Mouse (Mus musculus): ENCODE measurements around the gene Hspa1l. TPM values are rescaled to one million over a fixed set of nuclear protein-coding genes. Genes with fewer than 3 reads are reported as not detected.
A peak's percentile ranks its signal among the peaks of the same experiment; 100 is the strongest.

The Hspa1l gene
- polyA plus RNA-seq, 1 experiment: 0.58 TPM

GRCm38 (mm10) chr17:34932287-34932686, 40.2 kb upstream of the Hspa1l start:
- H3K4me3 ChIP-seq (ENCODE audit: insufficient read depth, low read depth, low read length): peak overlapping the region; percentile 67
- peaks cover 6% of the 10 kb centered on the region; the same call in 1 of the 2 replicates for H3K36me3 ChIP-seq (ENCODE audit: control insufficient read depth, insufficient read depth, low read length)
- WGBS: 53% methylated on average over 8 of the region's 8 CpGs
- no peaks in the 10 kb centered on the region for H3K27me3 ChIP-seq (replicated peaks; ENCODE audit: control insufficient read depth, insufficient read depth, low read length)
- DNase-seq: no peak
- H3K27ac ChIP-seq (ENCODE audit: insufficient read depth, low read depth, low read length): peak overlapping the region; percentile 78
- H3K4me1 ChIP-seq (ENCODE audit: control insufficient read depth, insufficient read depth, low read length): no peaks in the 10 kb centered on the region; the same call in 1 of the 2 replicates
- no peak for TF ChIP-seq POLR2A (IDR thresholded peaks at IDR 0.05; ENCODE audit: low read depth, low read length)
- TF ChIP-seq CTCF (conservative IDR thresholded peaks at IDR 0.05; ENCODE audit: insufficient read depth, insufficient read length, low read depth, low read length): no peak

GRCm38 (mm10) chr17:34934031-34934430, 38.5 kb upstream of the Hspa1l start:
- WGBS: 39% methylated on average over 24 of the region's 24 CpGs
- peak; percentile 83 for DNase-seq

DNA sequence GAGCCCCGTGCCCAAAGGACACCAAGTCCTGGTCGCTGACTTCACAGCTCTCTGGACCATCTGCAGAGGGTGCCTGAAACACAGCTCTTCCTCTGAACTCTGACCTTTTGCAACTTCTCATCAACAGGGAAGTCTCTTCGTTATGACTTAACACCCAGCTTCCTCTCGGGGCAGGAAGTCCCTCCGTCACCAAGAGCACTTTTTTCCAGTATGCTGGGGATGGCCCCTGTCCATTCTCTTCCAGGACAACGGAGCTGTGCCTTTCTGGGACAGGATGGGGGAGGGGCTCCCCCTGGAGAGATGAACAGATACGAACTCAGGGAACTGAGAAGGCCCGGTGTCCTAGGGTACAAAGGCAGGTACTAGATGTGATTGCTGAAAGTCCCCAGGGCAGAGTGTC, 37.7 kb upstream of the Hspa1l start:
- Histone ChIP-seq H3K4me1 (ENCODE audit: control insufficient read depth, insufficient read depth, low read length) (peaks cover 5% of the 10 kb centered on the region; the same call in 1 of the 2 replicates), H3K27me3 (replicated peaks; ENCODE audit: control insufficient read depth, insufficient read depth, low read length) (no peaks in the 10 kb centered on the region), H3K27ac (ENCODE audit: insufficient read depth, low read depth, low read length) (peak overlapping the region; percentile 53), H3K36me3 (ENCODE audit: control insufficient read depth, insufficient read depth, low read length) (peaks cover 6% of the 10 kb centered on the region; the same call in 1 of the 2 replicates), H3K4me3 (ENCODE audit: insufficient read depth, low read depth, low read length) (peak overlapping the region; percentile 45)
- peak; percentile 58 for DNase-seq
- no peak for TF ChIP-seq POLR2A (IDR thresholded peaks at IDR 0.05; ENCODE audit: low read depth, low read length)
- TF ChIP-seq CTCF (conservative IDR thresholded peaks at IDR 0.05; ENCODE audit: insufficient read depth, insufficient read length, low read depth, low read length): no peak
- 24% methylated on average over 8 of the region's 8 CpGs for WGBS

More at GRCm38 (mm10) chr17:34934031-34934430, 38.5 kb upstream of the Hspa1l start:
- H3K4me1 ChIP-seq (ENCODE audit: control insufficient read depth, insufficient read depth, low read length): peaks cover 5% of the 10 kb centered on the region; the same call in 1 of the 2 replicates
- peak overlapping the region; percentile 53 for H3K27ac ChIP-seq (ENCODE audit: insufficient read depth, low read depth, low read length)
- TF ChIP-seq POLR2A (IDR thresholded peaks at IDR 0.05; ENCODE audit: low read depth, low read length) (no peak), CTCF (conservative IDR thresholded peaks at IDR 0.05; ENCODE audit: insufficient read depth, insufficient read length, low read depth, low read length) (no peak)
- H3K36me3 ChIP-seq (ENCODE audit: control insufficient read depth, insufficient read depth, low read length): peaks cover 6% of the 10 kb centered on the region; the same call in 1 of the 2 replicates
- no peaks in the 10 kb centered on the region for H3K27me3 ChIP-seq (replicated peaks; ENCODE audit: control insufficient read depth, insufficient read depth, low read length)
- peak overlapping the region; percentile 45 for H3K4me3 ChIP-seq (ENCODE audit: insufficient read depth, low read depth, low read length)

GRCm38 (mm10) chr17:34937960-34938505, 34.5 kb upstream of the Hspa1l start:
- 50% methylated on average over 6 of the region's 6 CpGs for WGBS
- Histone ChIP-seq H3K27me3 (replicated peaks; ENCODE audit: control insufficient read depth, insufficient read depth, low read length) (no peaks in the 10 kb centered on the region), H3K4me1 (ENCODE audit: control insufficient read depth, insufficient read depth, low read length) (peaks cover 11% of the 10 kb centered on the region; the same call in 1 of the 2 replicates), H3K4me3 (ENCODE audit: insufficient read depth, low read depth, low read length) (no peak overlapping the region), H3K27ac (ENCODE audit: insufficient read depth, low read depth, low read length) (peak overlapping the region; percentile 70), H3K36me3 (ENCODE audit: control insufficient read depth, insufficient read depth, low read length) (peaks cover 5% of the 10 kb centered on the region; the same call in 1 of the 2 replicates)
- no peak for TF ChIP-seq POLR2A (IDR thresholded peaks at IDR 0.05; ENCODE audit: low read depth, low read length)
- TF ChIP-seq CTCF (conservative IDR thresholded peaks at IDR 0.05; ENCODE audit: insufficient read depth, insufficient read length, low read depth, low read length): no peak
- peak; percentile 91 for DNase-seq

- peak overlapping the region; percentile 88 for H3K27ac ChIP-seq (ENCODE audit: insufficient read depth, low read depth, low read length)
- H3K4me3 ChIP-seq (ENCODE audit: insufficient read depth, low read depth, low read length): peak overlapping the region; percentile 52
- H3K36me3 ChIP-seq (ENCODE audit: control insufficient read depth, insufficient read depth, low read length): no peaks in the 10 kb centered on the region
- TF ChIP-seq POLR2A (IDR thresholded peaks at IDR 0.05; ENCODE audit: low read depth, low read length) (no peak), CTCF (conservative IDR thresholded peaks at IDR 0.05; ENCODE audit: insufficient read depth, insufficient read length, low read depth, low read length) (no peak)
- DNase-seq: peak; percentile 53
- H3K4me1 ChIP-seq (ENCODE audit: control insufficient read depth, insufficient read depth, low read length): peaks cover 36% of the 10 kb centered on the region
- 11% methylated on average over 15 of the region's 15 CpGs for WGBS
- H3K27me3 ChIP-seq (replicated peaks; ENCODE audit: control insufficient read depth, insufficient read depth, low read length): no peaks in the 10 kb centered on the region
These were observed 31.0 kb upstream of the Hspa1l start for GRCm38 (mm10) chr17:34941344-34942041.

GRCm38 (mm10) chr17:34943128-34943815, 29.2 kb upstream of the Hspa1l start:
- no peak overlapping the region for H3K4me3 ChIP-seq (ENCODE audit: insufficient read depth, low read depth, low read length)

More at GRCm38 (mm10) chr17:34943128-34943815, 29.2 kb upstream of the Hspa1l start:
- 52% methylated on average over 4 of the region's 4 CpGs for WGBS
- H3K27me3 ChIP-seq (replicated peaks; ENCODE audit: control insufficient read depth, insufficient read depth, low read length): no peaks in the 10 kb centered on the region
- peak; percentile 85 for DNase-seq
- H3K4me1 ChIP-seq (ENCODE audit: control insufficient read depth, insufficient read depth, low read length): peaks cover 37% of the 10 kb centered on the region
- TF ChIP-seq POLR2A (IDR thresholded peaks at IDR 0.05; ENCODE audit: low read depth, low read length) (no peak), CTCF (conservative IDR thresholded peaks at IDR 0.05; ENCODE audit: insufficient read depth, insufficient read length, low read depth, low read length) (no peak)
- no peaks in the 10 kb centered on the region for H3K36me3 ChIP-seq (ENCODE audit: control insufficient read depth, insufficient read depth, low read length)
- peak overlapping the region; percentile 65 for H3K27ac ChIP-seq (ENCODE audit: insufficient read depth, low read depth, low read length)

Measured in kidney, adult 2 months (tissue).